Mouse (Mus musculus) heart, postnatal 0 days (tissue): Measurements from ENCODE around the gene Capzb.

Experiments
- CTCF ChIP-seq: IDR thresholded peaks from 2 replicates; pipeline ENCODE4 v1.5.1; 2016; ENCODE audit warnings: antibody characterized with exemption, control low read depth, low read depth
- EP300 ChIP-seq: IDR thresholded peaks from 2 replicates; pipeline ENCODE4 v1.6.1; 2016; ENCODE audit warnings: antibody characterized with exemption, low read depth

DNA sequence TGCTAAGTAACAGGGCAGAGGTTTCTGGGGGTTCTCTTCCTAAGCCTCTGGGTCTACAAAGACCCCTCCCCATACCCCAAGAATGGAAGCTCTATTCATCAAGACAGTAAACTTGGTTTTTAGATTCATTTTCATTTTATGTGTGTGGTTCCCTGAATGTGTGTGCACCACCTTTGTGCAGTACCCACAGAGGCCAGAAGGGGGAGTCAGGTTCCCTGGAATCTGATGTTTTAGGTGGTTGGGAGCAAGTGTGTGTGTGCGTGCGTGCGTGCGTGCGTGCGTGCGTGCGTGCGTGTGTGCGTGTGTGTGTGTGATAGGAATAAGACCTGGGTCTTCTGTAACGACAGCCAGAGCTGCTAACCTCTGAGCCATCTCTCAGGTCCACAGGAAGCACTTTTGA, 47.5 kb upstream of the Capzb start:
- peak; percentile 37 for TF ChIP-seq CTCF
- TF ChIP-seq EP300: no peak
